Mouse (Mus musculus): ENCODE data around the gene Dock8.

Gene Dock8

DNA sequence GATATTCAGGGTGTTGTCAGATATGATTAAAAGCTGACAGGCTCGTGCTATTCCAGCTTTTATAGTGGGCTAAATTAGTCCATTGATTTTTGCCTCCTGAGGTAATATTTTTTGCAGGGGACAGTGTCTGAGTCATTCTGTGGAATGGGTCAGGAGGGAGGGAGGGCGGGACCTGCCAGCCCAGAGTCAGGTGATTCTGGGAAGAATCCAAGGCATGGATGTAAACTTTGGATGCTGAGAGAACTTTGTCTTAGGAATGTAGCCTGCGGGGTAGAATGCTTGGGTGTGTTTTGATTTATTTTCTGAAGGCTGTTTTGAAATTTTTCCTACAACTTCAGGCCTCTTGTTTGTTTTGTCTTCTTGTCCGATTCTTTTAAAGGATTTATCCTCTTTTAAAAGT, 244.2 kb downstream of the Dock8 start:
- intact Hi-C loops (cut with DNase I), result no loop called here

DNA sequence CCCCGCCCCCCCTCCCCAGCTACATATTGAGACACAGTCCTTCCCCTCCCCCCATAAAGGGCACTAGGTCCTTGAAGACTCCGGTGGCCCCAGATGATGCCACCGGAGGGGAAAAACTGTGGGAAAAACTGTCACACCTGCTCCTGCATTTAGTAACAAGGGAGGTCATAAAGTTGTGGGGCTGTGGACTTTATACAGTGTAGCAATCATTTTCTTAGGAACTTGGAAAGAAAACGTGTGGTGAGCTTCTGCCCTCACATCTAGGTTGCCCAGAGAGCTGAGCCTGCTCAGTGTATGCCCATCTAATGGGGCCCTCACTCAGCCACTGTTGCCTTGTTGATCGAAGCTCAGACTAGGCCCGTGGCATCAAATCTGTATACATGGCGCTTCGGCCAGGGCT, 246.7 kb downstream of the Dock8 start:
- intact Hi-C loops (cut with DNase I), result no loop called here

GRCm38 (mm10) chr19:25247858-25248552, 248.7 kb downstream of the Dock8 start:
- intact Hi-C loops (cut with DNase I), result no loop called here

- intact Hi-C loops (cut with DNase I), result no loop called here
These were observed 249.9 kb downstream of the Dock8 start for GRCm38 (mm10) chr19:25249230-25249629.

GRCm38 (mm10) chr19:25251610-25252140, 252.3 kb downstream of the Dock8 start:
- intact Hi-C loops (cut with DNase I), result no loop called here

Data from adrenal gland (tissue).